Mouse (Mus musculus) common myeloid progenitor, adult 5-6 weeks (primary cell): ENCODE results near the gene Trim58. TPM values are rescaled to one million over a fixed set of nuclear protein-coding genes. Genes with fewer than 3 reads are reported as not detected.
A peak's percentile ranks its signal among the peaks of the same experiment; 100 is the strongest.

Experiments
- ATAC-seq: replicated peaks from 2 replicates; pipeline ENCODE4 v1.8.0; 2016; ENCODE audit warnings: low read depth, mild to moderate bottlenecking, moderate TSS enrichment, inconsistent platforms; ENCODE audit not compliant: poor library complexity, severe bottlenecking
- total RNA-seq: library from RNA; stranded (forward); fragments of 200-1000, 187-1606 nt; gene quantifications from 2 replicates; pipeline ENCODE4 v1.2.3, GENCODE M21; 2017

The Trim58 gene
- 4.7 and 8.4 TPM in 2 replicates for total RNA-seq

DNA sequence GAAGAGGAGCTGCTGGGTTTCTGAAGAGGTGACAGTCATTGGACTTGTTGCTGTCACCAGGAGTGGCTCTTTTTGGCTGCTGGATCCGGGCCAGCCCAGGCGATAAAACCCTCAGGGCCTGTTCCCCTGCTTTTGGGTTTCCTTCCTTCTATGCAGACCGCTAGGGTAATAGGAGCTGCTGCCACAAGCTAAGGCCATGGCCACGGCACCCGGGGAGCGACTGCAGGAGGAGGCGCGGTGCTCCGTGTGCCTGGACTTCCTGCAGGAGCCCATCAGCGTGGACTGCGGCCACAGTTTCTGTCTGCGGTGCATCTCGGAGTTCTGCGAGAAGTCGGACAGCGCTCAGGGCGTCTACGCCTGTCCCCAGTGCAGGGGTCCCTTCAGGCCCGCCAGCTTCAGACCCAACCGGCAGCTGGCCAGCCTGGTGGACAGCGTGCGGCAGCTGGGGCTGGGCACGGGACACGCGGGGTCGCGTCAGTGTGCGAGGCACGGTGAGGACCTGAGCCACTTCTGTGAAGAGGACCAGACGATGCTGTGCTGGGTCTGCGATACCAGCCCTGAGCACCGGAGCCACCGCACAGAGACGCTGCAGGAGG, at the start of gene Trim58:
Gene Trim58, plus strand, starts transcription at position 194 of the 596 bp plus-strand sequence.
- peak; percentile 59 for ATAC-seq

DNA sequence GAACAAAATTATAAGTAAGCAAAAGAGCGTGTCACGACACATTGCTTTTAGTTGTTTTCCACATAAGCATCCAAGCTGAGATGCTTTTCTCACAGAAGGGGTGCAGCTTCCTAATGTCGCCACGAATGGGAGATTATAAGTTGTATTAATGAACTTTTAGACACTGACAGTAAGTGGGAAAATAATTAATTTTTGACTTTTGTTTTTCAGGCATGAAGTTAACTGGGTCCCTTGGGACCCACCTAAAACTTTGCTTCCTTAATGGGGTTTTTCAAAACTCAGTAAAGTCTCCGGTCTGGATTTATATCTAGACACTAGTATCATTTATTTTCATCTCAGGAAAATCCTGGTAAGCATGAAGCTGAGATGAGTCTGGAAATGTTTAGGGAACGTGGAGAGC, 45.5 kb upstream of the Trim58 start, which contains the start of gene Olfr324:
Gene Olfr324, plus strand, starts transcription at position 301 of the 400 bp plus-strand sequence.
- no peak for ATAC-seq

DNA sequence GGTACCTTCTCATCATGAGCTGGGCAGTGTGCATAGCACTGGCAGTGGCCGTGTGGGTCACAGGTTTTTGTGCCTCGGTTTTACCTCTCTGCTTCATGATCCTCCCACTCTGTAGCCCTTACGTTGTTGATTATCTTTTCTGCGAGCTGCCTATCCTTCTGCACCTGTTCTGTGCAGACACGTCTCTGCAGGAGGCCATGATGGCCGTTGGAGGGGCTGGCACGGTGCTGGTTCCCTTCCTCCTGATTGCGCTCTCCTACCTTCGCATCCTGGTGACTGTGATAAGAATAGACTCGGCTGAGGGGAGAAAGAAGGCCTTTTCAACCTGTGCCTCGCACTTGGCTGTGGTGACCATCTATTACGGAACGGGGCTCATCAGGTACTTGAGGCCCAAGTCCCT, 42.4 kb upstream of the Trim58 start:
- no peak for ATAC-seq

DNA sequence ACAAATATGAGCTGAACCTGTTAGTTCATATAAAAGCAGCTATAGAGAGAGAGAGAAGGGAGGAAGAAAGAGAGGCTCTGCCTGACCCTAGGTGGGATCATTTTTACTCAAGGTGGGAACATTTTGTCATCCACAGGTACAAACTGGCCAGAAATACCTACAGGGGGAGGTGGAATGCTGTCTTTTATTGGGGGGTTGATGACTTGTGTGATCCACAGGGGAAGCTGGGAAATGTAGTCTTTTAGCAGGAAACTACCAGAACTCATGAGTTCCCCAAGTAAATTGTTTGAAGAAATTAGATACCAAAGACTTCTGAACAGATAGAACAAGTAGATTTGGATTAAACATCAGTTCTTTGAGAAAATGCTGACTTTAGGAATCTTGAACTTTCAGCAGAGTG, 38.2 kb upstream of the Trim58 start:
- ATAC-seq = no peak

DNA sequence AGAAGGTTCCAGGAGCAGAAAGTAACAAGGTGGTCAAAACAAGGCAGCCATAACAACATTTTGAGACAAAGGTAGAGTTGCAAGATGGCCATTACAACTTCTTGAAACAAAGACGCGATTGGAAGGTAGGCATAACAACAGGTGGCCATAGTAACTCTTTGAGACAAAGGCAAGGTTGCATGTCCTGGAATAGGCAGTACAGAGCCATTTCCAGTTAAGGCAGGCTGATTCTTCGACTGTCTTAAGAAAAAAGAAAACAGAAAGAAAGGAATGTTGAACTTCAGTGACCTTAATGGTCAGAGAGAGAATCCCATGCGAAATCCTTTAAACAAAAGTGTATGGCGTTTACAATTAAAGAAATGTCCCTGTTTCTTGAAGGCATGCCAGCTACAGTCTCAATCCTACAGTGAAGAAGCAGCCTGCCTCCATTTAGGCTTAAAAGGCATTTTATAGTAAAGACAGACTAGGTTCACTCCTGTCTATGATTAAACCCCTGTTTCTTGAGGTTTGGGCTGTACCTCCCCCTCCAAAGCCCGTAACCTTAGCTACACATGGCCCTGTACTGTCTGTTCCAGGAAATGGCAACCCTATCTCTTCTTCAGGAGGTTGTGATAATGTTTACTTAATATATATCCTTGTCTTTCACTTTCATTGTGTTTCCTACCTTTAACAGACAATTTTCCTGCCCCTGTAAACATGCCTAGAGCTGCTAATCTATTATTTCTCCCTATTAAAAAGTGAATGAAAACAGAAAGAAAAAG, 37.3 kb upstream of the Trim58 start:
- peak; percentile 62; the same call in 1 of the 2 replicates for ATAC-seq

DNA sequence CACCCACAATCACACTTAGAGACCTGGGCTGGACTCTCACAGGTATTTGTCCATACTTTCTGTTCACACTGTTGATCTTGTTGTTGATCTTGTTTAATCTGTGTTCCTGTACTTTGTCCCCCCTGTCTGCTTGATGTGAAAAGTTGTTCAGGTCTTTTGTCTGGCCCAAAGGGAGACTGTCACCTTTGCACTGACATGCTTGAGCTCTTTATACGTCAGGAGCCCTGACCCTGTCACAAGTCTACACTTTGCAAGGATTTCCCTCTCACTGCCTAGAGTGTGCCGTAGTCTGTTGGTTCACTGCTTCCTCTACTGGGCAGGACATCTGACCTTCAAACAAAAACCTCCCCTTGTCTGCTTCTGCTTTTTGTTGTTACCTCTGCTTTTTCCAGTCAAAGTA, 35.6 kb upstream of the Trim58 start:
- ATAC-seq = no peak

DNA sequence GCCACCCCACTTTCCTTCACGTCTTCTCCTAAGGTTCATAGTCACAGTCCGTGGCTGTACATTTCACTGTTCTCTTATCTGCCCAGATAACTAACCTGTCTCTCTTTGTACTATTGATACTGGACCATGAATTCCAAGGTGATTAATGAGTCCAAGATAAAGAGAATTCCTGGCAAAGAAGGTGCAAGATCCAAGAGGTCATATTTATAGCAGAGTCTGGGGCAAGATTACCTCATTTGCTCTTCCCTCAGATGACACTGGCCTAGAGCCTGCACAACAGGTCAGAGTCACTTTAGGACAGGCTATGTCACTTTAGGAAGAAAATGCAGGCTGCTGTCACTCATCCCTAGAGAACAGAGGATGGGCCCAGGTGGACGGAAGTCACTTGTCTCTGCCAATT, 35.0 kb upstream of the Trim58 start:
- ATAC-seq = no peak

DNA sequence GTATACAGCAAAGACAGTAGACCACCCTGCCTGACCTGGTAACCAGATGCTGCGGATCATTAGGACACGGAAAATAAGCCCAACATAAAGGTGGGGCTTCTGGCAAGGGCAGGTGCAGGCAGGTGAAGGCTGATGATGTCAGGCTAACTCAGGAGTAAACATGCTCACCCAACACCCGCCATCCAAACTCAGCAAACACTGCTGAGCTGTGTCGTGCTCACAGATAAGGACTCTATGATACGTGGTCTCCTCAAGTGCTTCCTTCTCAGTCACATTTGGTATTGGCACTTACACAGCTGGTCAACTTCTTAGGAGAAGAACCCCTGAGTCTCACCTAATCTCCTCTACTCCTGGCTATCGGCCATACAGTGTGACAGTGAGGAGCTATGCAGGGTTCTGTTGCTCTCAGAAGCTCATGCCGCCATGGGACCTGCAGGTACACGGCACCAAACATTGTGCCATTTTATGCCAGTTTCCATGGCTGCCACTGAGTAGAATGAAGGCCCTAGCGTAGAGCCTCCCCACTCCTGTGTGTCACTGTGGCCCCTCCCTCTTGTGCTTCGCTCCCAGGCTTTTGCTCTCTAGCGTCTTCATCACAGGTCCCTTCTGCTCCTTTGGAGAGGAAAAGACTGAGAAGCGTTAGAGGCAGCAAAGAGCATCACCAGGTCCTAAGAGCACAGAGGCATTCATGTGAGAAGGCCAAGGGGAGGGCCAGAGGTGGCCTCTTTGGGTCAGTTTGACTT, 33.9 kb upstream of the Trim58 start:
- ATAC-seq = no peak

DNA sequence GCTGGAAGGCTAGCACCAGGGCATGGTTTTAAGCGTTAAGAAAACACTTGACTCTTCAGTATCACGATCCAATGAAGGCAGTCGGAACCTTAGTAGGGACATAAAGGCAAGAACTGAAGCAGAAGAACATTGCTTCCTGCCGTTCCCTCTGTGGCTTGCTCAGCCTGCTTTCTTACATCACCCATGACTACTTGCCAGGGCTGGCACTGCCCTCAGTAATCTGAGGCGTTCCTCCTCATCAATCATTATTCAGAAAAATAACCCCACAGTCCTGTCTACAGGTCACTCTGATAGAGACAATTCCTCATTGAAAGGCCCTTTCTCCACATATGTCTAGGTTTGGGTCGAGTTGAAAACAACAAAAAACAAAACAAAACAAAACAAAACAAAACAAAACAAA, 33.2 kb upstream of the Trim58 start:
- no peak for ATAC-seq

DNA sequence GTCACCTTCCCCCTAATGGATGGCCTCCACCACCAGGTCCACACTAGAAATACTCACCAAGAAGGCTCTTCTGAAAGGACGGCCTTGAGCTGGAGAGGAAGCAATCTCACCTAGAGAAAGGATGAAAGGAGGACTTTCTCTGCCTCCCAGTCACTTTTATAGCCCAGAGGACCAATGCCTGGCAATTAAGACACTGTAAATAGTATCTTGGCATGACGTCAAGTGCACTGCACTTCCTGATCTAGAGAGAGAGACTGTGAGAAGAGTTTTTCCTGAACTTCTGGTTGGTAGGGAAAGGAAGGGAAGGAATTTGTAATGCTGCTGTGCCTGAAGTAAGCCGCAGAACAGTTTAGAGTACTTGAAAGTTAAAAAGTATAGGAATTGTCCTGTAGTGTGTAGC, 26.9 kb upstream of the Trim58 start:
- no peak for ATAC-seq

DNA sequence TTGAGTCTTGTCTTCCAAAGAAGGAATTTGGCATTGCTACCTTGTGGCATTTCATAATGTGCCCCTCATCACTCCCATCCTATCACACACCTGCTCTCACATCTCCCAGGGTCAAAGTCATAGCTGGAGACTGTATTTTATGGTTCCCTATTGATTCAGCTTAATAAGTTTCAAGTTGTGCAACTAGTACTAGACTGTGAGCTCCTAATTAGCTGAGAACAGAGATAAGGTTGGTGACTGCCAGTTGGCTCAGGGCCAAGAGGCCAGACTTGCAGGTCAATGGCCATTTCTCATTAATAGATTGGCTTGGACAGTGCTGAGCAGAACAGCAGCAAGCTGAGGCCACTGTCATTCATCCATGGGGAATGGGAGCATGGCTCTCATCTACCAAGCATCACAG, 25.7 kb upstream of the Trim58 start:
- no peak for ATAC-seq

DNA sequence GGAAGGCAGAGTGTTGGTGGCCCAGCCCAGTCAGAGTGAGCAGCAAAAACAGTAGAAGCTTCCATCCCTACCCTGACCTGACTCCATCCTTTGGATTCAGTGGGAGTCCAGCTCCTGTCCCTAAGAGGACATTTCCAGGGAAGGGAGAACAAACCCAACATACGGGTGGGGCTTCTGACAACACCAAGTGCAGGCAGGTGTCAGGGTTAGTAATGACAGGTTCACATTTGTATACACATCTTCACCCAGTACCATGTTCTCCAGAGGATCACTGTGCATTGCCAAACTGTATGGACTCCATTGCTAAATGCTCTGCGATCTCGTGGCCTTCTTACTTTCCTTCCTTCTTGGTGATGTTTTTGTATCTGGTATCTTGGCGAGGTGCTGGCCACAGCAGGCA, 24.3 kb upstream of the Trim58 start, which contains the start of gene 2210407C18Rik:
Gene 2210407C18Rik, minus strand, starts transcription at position 101 of the 400 bp plus-strand sequence.
- no peak for ATAC-seq

DNA sequence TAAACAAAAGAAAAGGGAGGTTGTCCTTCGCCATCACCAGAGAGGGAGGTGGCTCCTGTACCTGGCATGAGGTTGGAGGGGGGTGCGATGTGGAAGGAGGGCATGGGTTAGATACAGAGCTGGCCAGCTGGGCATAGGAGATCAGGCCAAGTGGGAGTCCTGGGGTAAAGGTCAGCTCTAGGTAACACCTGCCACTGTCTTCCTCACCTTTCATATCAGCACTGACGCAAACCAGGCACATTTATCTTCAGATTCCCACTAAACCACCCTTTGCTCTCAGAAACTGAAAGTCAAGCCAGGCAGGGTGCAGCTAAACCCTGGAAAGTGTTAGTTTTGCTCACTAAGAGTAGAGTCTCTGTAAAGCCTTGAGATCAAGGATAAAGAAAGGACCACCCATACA, 21.9 kb upstream of the Trim58 start:
- ATAC-seq = no peak

DNA sequence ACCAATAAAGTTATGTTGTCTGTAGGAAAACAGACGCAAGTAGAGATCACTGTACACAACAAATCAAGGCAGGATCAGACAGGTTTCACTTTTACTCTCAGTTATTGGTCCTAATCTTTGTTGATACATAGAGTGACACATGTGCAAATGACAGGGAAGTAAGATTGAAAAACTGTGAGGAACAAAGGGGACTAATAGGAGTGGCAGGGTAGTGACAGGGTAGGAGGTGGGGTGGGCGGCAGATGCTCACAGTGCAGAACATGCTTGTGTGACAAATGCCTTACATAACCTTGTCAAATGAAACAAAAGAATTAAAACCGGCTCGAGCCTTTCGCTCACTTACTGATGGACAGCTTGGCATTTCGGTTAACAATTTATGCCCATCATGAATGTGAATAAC, 21.5 kb upstream of the Trim58 start:
- ATAC-seq = no peak

DNA sequence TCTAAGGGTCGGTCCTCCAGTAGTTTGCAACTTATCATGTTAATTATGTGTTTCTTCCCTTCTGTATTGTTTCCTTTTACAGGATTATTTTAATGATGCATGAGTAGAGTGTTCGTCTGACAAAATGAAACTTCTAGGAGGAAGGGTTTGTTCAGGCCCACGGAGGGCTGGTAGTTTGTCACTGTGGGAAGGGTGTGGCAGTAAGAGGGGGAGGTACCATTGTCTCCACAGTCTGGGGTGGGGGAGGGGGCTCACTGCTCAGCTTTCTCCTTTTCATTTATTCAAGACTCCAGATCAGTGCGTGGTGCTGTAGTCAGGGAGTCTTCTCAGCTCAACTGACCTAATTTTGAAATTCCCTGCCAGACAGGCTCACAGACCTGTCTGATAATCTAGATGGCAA, 14.1 kb upstream of the Trim58 start:
- 0 out of 2 replicates have a peak, but pooled peaks have one; percentile 29 for ATAC-seq

DNA sequence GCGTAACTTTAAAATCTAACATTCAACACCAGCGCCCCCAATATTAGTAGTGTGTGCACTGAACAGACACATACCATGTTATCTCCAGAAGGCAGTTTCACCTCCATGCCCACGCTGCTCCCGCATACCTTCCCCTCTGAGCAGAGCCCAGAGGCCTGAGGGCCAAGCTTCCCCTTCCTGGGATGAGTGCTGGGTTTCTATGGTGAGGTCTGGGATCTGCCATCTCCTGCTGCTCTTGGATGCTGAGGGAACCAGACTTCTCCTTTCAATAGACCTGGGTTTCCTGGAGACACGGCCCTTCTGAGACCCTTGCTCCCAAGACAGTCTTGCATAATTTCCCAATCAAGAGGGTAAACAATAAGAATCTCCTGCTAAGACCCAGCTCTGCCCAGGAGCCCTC, 9.9 kb upstream of the Trim58 start, which contains the start of gene Olfr323:
Gene Olfr323, minus strand, starts transcription at position 101 of the 400 bp plus-strand sequence.
- no peak for ATAC-seq

DNA sequence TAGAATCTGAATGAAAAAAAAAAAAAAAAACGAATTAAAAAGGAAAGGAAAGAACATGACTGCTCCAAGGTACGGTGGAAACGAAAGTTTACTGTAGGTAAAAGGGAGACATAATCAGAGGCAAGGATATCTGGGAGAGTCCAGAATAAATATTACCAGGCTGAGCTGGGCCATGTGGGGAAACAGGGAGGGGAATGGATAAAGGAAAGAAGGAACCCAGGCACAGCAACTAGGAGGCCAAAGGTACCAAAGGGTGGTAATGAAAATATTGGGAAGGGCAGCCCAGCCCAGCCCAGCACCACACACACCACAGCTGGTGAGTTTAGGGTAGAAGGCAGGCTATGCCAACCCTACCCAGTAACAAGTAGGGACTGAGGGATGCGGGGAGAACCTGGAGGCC, 5.4 kb upstream of the Trim58 start:
- no peak for ATAC-seq

DNA sequence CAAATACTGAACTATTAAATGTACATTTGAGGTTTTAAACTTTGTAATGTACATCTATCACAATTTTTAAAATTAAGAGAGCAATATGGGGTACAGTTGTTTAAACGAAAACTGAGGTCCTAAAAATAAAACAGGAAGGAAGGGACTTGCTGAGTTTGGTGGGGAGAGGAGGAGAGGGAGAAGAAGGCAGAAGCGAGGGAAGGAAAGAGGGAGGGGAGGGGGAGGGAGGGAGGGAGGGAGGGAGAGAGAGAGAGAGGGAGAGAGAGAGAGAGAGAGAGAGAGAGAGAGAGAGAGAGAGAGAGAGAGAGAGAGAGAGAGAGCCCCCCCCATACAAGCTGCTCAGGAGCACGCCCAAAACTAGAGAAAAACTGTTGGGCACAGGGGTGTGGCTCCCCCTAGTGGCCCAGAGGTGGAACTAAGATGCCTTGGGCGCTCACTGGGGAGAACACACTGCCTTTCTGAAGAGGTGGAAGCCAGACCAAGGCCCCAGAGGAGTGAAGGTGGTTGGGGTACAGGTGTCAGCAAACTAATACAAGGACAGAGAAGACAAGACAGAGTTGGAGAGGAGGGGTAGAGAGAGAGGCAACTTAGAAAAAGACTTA, 3.8 kb upstream of the Trim58 start:
- ATAC-seq = peak; percentile 66

DNA sequence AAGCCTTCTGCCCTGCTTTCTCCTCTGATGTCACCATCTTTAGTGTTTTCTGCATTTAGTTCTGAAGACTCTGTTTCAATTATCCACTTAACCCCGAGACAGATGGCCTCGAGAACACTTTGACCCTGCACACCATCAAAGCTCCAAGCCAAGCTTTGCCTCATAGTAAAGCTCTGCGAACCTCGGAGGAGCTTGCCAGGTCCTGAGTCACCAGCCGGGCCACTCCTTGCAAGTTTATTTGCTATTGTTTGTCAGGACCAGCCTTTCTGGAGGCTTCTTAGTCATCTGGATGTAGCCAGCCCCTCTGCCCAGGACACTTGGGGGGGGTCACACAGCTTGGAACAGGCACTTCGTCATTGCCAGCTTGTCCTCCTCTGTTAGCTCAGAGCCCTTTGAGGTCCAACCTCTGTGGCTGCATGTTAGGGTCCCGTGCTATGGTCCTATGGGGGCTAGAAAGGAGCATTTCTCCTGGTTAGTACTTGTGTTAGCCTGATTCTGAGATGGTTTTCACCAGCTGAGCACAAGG, 2.0 kb upstream of the Trim58 start:
- ATAC-seq = no peak

DNA sequence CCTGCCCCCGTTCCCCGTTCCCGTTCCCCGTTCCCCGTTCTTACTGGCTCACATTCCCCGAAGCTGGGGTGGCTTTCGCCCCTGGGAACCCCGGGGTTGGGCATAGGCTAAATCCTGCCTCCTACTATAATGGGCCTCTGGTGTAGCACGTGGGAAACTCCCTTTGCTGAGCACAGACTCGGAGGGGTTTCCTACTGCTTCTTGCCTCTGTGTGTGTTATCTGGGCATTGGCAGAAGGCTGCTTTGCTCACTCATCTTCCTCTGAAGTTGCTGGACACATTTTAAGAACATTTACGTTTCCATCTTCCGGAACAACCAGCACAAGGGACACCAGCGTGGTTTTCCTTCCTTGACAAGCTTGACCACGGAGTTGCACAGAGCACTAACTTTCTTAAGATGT, 792 bp downstream of the Trim58 start:
- ATAC-seq = peak; percentile 36
